Mouse (Mus musculus): ENCODE measurements around the gene Rassf2.

Rassf2 gene

GRCm38 (mm10) chr2:132029646-132030417, at the start of gene Rassf2:
Rassf2 (minus strand) TSS chr2:132030258.
- DNase-seq (ENCODE audit: low spot score) = peak; percentile 95

DNA sequence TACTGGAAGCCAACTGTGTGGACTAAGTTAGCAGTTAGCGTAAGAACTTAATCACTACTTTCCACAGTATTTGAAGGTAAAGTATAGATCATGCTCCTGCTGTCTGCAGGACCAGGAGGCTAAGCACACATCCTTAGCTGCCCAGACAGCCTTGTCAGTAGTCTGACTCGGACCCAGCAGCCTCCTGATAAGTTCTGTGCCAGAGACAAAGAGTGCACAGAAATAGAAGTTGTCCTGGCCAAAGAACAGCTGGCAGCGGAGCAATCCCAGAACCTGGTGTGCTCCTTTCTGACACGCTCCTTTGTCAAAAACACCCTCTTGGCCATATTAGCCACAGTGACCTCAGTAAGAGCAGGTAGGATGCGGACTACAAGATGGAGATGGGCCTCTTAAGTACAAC, 49.1 kb upstream of the Rassf2 start:
- DNase-seq (ENCODE audit: low spot score) = no peak

DNA sequence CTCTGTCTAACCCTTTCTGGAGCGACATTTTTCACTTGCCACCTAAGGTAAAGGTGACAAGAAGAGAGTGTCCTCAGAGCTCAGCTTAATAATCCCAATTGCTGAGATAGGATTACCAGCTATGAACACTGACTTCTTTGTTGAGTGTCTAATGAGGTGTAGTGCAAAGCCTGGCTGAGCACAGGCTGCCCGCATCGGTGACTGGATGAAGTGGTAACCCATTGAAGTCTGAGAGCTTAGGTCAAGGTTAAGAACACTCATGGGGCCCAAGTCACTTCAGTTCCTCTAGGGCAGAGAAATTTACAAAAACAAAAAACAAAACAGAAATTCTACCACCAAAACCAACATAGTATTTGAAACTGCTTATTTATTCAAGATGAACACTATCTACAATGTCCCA, 43.0 kb upstream of the Rassf2 start:
- DNase-seq (ENCODE audit: low spot score) = no peak

DNA sequence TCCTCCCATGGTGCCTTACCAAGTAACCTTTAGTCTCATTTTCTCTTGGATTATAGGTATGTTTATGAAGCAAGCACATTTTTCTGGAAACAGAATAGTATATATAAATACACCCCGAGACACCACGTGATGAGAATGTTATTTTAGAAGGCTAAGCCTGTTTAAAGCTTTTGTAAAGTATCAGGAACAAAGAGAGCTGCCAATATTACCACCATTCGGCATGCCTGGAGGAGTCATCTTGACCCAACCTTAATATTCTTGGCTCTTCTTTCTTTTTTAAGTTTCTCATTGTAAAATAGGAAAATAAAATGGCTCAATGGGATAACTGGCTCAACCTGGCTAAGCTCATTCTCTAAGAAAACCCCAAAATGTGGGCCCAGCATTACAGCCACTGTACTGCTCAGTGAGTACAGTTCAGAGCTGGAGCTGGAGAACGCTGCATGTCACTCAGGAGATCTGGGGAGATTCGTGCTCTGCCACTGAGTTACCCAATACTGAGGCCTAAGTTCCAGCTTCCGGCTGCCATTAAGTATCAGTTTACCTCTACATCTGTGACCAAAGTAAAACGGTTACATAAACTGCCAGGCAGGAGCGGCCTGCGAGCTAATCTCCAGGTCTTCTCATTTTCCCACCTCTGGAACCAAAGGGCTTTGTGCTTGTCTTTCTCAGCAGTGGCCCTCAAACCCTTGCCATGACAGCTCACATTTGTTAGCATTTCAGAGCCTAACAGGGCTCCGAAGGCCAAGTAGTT, 40.1 kb upstream of the Rassf2 start:
- no peak for DNase-seq (ENCODE audit: low spot score)

- DNase-seq (ENCODE audit: low spot score) = no peak
Observed at GRCm38 (mm10) chr2:132064185-132064831, 34.2 kb upstream of the Rassf2 start.

- DNase-seq (ENCODE audit: low spot score) = no peak
Observed at GRCm38 (mm10) chr2:132063776-132064175, 33.7 kb upstream of the Rassf2 start.

DNA sequence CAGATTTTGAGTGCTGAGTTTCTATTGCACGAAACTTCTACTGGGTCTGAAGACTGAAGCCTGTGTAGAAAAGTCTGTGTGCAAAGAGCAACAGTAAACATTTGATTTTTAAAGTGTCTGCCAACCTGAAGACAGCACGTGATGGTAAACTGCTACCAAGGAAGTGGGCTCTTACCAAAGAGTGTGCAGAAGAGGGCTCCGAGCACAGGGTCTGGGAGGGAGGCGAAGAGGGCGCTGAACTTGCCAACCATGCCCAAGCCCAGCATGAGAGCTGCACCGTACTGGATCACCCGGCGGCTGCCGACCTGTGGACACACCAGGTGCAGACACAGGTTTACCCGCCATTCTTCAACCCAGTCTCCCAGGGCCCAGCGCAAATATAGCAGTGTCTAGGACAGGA, 31.8 kb upstream of the Rassf2 start:
- DNase-seq (ENCODE audit: low spot score) = no peak

GRCm38 (mm10) chr2:132059919-132060318, 29.9 kb upstream of the Rassf2 start:
- no peak for DNase-seq (ENCODE audit: low spot score)

- no peak for DNase-seq (ENCODE audit: low spot score)
Observed at GRCm38 (mm10) chr2:132055349-132055753, 25.3 kb upstream of the Rassf2 start.

- no peak for DNase-seq (ENCODE audit: low spot score)
Observed at GRCm38 (mm10) chr2:132053824-132054223, 23.8 kb upstream of the Rassf2 start.

DNA sequence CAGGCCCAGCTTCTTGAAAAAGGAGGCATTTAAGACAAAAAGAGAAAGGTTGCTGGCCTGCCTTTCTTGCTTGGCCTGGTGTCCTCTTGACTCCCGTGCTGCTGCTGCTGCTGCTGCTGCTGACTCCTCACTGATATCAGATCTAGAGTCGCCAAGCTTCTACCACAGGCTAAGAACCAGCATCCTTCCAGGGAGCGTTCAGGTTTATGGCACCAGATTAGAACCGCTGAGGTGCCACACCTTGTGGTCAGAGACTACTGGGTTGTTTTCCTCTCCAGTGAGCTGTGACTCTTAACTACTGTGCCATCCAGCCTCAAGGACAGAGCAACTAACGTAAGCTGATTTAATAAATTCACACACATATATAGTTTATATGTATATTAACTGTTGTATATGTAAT, 21.7 kb upstream of the Rassf2 start:
- no peak for DNase-seq (ENCODE audit: low spot score)

- no peak for DNase-seq (ENCODE audit: low spot score)
Observed at GRCm38 (mm10) chr2:132049921-132050320, 19.9 kb upstream of the Rassf2 start.

DNA sequence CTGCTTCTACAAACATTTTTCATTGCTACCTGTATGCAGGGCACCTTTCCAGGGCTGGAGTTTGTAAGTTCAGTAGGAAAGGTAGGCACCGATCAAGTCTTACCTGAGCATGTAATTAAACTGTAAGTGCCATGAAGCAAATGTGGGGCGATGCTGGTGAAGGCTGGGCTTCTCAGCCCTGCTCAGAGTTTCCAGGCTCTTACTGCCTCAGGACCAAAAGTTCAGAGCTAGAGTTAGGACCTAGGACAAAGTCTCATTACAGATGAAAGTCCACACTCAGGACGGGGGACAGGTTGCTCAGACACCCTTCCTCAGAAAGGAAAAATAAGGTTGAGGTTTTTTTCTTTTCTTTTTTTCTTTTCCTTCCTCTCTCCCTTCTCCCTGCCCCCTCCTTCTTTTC, 19.4 kb upstream of the Rassf2 start:
- no peak for DNase-seq (ENCODE audit: low spot score)

DNA sequence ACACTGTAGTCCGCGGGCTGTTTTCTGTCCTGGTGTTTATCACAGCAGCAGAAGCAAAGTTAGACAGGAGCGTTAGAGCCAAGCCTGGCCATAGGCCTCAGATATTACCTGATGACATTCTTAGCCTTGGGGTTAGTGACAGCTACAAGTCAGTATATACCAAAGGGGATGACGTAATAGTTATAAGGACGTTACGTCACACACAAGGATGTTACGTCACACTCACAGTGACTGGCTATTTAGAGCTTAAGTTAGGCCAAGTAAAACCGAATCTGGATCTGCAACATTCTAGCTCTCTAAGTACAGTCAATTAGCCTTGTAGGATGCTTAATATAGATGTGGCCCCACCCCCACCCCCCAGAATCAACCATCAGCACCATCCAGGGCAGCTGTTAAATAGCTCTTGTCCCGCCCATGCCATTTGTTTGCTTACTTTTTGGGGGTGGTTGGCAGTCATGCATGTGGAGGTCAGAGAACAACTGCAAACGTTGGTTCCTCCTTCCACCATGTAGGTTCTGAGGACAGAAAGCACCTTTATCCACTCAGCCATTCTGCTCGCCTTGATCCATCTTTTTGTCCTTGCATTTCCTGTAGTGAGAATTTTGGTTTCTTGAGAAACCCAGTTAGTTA, 18.2 kb upstream of the Rassf2 start:
- DNase-seq (ENCODE audit: low spot score) = no peak

- DNase-seq (ENCODE audit: low spot score) = no peak
Observed at GRCm38 (mm10) chr2:132047364-132047763, 17.3 kb upstream of the Rassf2 start.

DNA sequence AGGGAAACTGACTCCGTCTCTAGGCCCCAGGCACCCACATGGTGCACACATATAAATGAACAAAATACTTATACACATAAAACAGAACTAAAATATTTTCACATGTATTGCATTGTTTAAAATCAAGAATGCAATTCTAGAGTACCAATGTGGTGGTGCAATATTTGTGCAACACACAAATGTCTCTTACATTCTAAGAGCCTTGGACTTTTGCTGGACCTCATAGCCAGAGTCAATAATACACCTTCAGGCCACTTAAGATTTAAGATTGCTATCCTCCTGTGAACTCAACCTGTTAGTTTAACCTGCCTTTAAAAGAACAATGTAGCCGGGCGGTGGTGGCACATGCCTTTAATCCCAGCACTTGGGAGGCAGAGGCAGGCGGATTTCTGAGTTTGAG, 16.6 kb upstream of the Rassf2 start:
- DNase-seq (ENCODE audit: low spot score) = no peak

GRCm38 (mm10) chr2:132044320-132045274, 14.5 kb upstream of the Rassf2 start:
- DNase-seq (ENCODE audit: low spot score) = no peak

DNA sequence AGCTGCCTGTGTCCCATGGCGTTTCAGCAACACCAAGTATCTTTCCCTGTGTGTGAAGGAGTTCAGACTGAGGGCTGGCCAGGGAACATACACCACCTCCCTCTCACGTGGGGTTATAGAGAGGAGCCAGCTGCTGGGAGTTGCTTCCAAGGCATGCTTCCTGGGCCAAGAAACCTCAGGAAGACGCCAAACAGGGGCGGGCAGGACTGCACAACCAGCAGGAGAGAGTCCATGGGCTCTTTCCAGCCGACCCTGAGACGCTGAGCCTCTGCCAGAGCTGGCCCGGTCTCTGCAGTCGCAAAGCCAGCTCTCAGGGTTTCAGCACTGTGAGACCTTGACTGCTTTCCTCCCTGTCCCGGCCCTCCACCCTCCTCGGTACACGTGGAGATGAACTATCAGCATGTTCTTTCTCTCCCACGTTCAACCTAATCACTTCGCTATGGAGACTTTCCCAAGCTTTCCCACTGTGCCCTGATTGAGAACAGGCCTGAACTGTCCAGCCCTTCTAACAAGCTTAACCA, 13.1 kb upstream of the Rassf2 start:
- peak; percentile 85 for DNase-seq (ENCODE audit: low spot score)

DNA sequence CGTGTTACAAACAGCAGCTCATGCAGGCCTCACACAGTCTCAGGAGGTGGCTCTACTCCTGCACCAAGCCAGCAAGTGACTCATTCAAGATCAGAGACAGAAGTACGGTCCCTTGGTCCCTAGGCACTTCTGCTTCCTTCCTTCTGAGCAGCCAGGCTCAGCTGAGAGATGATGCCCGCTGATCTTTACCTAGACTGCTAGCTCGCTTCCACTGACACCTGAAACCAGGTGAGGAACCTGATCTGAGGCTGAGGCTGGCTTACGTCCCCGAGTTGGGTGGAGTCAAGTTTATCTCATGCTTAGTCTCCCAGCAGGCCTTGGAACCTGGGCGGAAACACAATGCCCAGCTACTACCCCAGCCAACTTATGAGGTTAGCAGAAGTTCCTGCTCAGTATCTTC, 9.8 kb upstream of the Rassf2 start:
- DNase-seq (ENCODE audit: low spot score) = no peak

DNA sequence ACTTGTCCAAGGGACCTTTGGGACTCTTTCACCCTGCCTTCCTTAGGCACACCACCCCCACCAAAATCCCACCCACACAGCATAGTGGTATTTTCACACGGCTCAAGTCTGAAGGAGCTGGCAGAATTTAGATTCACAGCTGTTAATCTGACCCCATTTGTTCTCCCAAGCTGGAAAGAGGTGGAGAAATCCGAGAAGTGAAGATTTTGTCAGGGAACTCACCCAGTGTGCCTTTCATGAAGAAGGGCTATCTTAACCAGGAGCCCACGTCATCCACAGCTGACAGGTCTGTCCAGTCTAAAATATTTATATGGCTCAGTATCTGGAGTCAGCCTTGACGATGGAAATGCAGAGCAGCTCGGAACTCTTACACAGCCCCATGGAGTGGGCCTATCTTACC, 6.3 kb upstream of the Rassf2 start:
- DNase-seq (ENCODE audit: low spot score) = no peak

GRCm38 (mm10) chr2:132035470-132035835, 5.4 kb upstream of the Rassf2 start:
- DNase-seq (ENCODE audit: low spot score) = no peak
